Comparison of ENCODE assay signal across 8 mouse cellular contexts in genomic region chr2:94470738-94471499, GRCm38 (mm10). TPM values are rescaled to one million over a fixed set of nuclear protein-coding genes. Genes with fewer than 3 reads are reported as not detected.
A peak's percentile ranks its signal among the peaks of the same experiment; 100 is the strongest.
DNase-seq lines count a peak whose midpoint lies in the region; ATAC-seq lines count a peak whose summit lies in the region.

No protein-coding gene starts in this region.

- H3K9ac ChIP-seq in limb, embryonic 12.5 days (replicated peaks) = no peak overlapping the region

- no peak overlapping the region for H3K27ac ChIP-seq in limb, embryonic 12.5 days

- H3K4me2 ChIP-seq in limb, embryonic 12.5 days = no peak overlapping the region

- peak; percentile 61 for DNase-seq in 416B (ENCODE audit: low read depth)
- DNase-seq in NIH3T3 (ENCODE audit: low read depth) = peak; percentile 85
- peak; percentile 72 for DNase-seq in cerebellum, adult 9-11 months
- DNase-seq in gastrocnemius, postnatal 10 days = peak; percentile 51
- DNase-seq in kidney, adult 8-10 months = peak; percentile 15 to 45
- peak; percentile 51 for DNase-seq in naive thymus-derived CD4-positive, alpha-beta T cell, adult 2 months (ENCODE audit: low read depth)
- peak; percentile 41 for DNase-seq in testis, postnatal 14 days (ENCODE audit: low spot score)

- H3K27me3 ChIP-seq in limb, embryonic 12.5 days = 0 out of 2 replicates have a peak, but pooled peaks cover 10% of the 10 kb centered on the region

- no peaks in the 10 kb centered on the region for H3K36me3 ChIP-seq in limb, embryonic 12.5 days

- no peak overlapping the region for H3K4me3 ChIP-seq in limb, embryonic 12.5 days (replicated peaks)

- peak; percentile 38; the same call in 1 of the 2 replicates for ATAC-seq in limb, embryonic 12.5 days (ENCODE audit: insufficient number of reproducible peaks, insufficient read depth, low FRiP score, low TSS enrichment, low read depth)

- no peaks in the 10 kb centered on the region for H3K4me1 ChIP-seq in limb, embryonic 12.5 days (replicated peaks)

- 31% methylated on average over 15 of the region's 15 CpGs for WGBS in limb, embryonic 12.5 days

- H3K9me3 ChIP-seq in limb, embryonic 12.5 days = no peaks in the 10 kb centered on the region

RNA-seq across cellular contexts. Expression of gene Api5, which starts 33.0 kb away (rescaled TPM):
- 10 to 100 TPM; 26.0 to 30.6 TPM for total RNA-seq in gastrocnemius, postnatal 10 days (2021)
- 191 and 195 TPM in 2 replicates for polyA plus RNA-seq in limb, embryonic 12.5 days (2016; fragmentation: Nextera tagmentation; extraction: Ambion mirVana)

Comparison
In these comparisons a context has a peak if more than half of its experiments do, and no peak if none do; other contexts are left out.
1. DNase-seq: peak in every context shown above with its lines; median percentile 85 in NIH3T3; 72 in cerebellum, adult 9-11 months; 61 in 416B; 51 in gastrocnemius, postnatal 10 days; 51 in naive thymus-derived CD4-positive, alpha-beta T cell, adult 2 months; 41 in testis, postnatal 14 days; 30 in kidney, adult 8-10 months.